Mouse (Mus musculus) lung, embryonic 16.5 days (tissue): ENCODE data around the gene Idh3g. TPM values are rescaled to one million over a fixed set of nuclear protein-coding genes. Genes with fewer than 3 reads are reported as not detected.

Experiments
- ATAC-seq: fragments of 200-750 bp; cut with Nextera tagmentation; 2 replicates; pipeline ENCODE4 v1.8.0; 2017; ENCODE audit warnings: low read depth, mild to moderate bottlenecking, moderate library complexity
- H3K27ac ChIP-seq: fragments of 300-500 bp; sonication (generic); 2 replicates; pipeline ENCODE4 v1.5.1; 2014; ENCODE audit warnings: mild to moderate bottlenecking, control low read depth, low read length
- H3K27me3 ChIP-seq: fragments of 300-500 bp; sonication (generic); 2 replicates; pipeline ENCODE4 v1.6.1; 2014; ENCODE audit warnings: low read depth, low read length, mixed read lengths; ENCODE audit not compliant: control insufficient read depth, insufficient read depth
- H3K36me3 ChIP-seq: fragments of 300-500 bp; sonication (generic); 2 replicates; pipeline ENCODE4 v1.6.1; 2014; ENCODE audit warnings: low read length; ENCODE audit not compliant: control insufficient read depth, insufficient read depth
- H3K4me1 ChIP-seq: fragments of 300-500 bp; sonication (generic); replicated peaks from 2 replicates; pipeline ENCODE4 v1.6.1; 2014; ENCODE audit warnings: low read length, mixed read lengths; ENCODE audit not compliant: control insufficient read depth, insufficient read depth
- H3K4me2 ChIP-seq: fragments of 300-500 bp; sonication (generic); 2 replicates; pipeline ENCODE4 v1.6.1; 2014; ENCODE audit warnings: low read depth, low read length, control low read depth
- H3K4me3 ChIP-seq: fragments of 300-500 bp; sonication (generic); 2 replicates; pipeline ENCODE4 v1.5.1; 2014; ENCODE audit warnings: mild to moderate bottlenecking, low read length, control low read depth
- H3K9ac ChIP-seq: fragments of 300-500 bp; sonication (generic); 2 replicates; pipeline ENCODE4 v1.6.1; 2014; ENCODE audit warnings: low read length, control low read depth
- H3K9me3 ChIP-seq: fragments of 300-500 bp; sonication (generic); 2 replicates; pipeline ENCODE4 v1.6.1; 2016; ENCODE audit warnings: low read length; ENCODE audit not compliant: control insufficient read depth
- WGBS: fragments of 180-500 bp; shearing (Covaris S2); extraction: QIAGEN DNeasy Blood & Tissue Kit; methylation state at CpG from one replicate; pipeline ENCODE4 v1.1.7; 2014; 5-methylcytosine and 5-hydroxymethylcytosine counted together
- polyA plus RNA-seq: library from polyadenylated mRNA; unstranded; fragments of >200 nt; fragmentation: Nextera tagmentation; extraction: Ambion mirVana; gene quantifications from 2 replicates; pipeline ENCODE4 v1.2.1, GENCODE M21; 2015

Gene Idh3g
- polyA plus RNA-seq, 1 experiment from 2014 or later = 219 TPM

DNA sequence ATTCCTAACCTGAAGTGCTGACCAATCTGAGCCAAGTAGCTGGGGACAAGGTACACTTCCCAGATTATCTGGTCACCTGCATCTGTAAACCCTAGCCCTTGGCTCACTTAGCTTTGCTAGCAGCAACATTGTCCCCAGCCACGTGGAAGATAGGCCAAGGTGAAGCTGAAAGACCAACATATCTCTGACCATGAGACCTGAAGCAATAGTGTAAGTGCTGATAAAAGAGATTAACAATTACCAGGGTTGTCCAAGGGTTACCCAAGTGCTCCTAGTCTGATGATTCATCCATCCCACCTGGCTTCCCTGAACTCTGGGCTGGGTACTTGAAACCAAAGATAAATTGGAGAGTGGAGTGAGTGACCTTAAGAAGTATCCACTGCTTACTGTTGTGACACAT is 55.8 kb downstream of the Idh3g start:
- Histone ChIP-seq H3K27ac (no peak overlapping the region), H3K9ac (no peak overlapping the region), H3K36me3 (0 out of 2 replicates have a peak, but pooled peaks cover 2% of the 10 kb centered on the region), H3K4me3 (no peak overlapping the region), H3K9me3 (no peaks in the 10 kb centered on the region), H3K4me1 (no peaks in the 10 kb centered on the region), H3K27me3 (no peaks in the 10 kb centered on the region), H3K4me2 (no peak overlapping the region)
- WGBS = 52% methylated on average over 1 of the region's 1 CpGs
- no peak for ATAC-seq

Other genes starting within 250 kb of the Idh3g start
- gene Dusp9, start 147.5 kb downstream of the Idh3g start, polyA plus RNA-seq = 6.2 and 7.0 TPM in 2 replicates
- 14.7 and 16.3 TPM in 2 replicates for gene Pnck, start 126.8 kb downstream of the Idh3g start, polyA plus RNA-seq
- gene Slc6a8, start 113.7 kb downstream of the Idh3g start, polyA plus RNA-seq = 5.2 and 5.6 TPM in 2 replicates
- 301 and 317 TPM in 2 replicates for gene Bcap31, start 70.7 kb downstream of the Idh3g start, polyA plus RNA-seq
- gene Abcd1, start 70.3 kb downstream of the Idh3g start, polyA plus RNA-seq = 27.9 and 29.5 TPM in 2 replicates
- gene Plxnb3, start 29.8 kb downstream of the Idh3g start, polyA plus RNA-seq = 0.35 and 0.52 TPM in 2 replicates
- gene Srpk3, start 12.5 kb downstream of the Idh3g start, polyA plus RNA-seq = 5.0 and 7.4 TPM in 2 replicates
- gene Ssr4, start 131 bp upstream of the Idh3g start, polyA plus RNA-seq = 186 and 209 TPM in 2 replicates
- gene Pdzd4, start 38.1 kb upstream of the Idh3g start, polyA plus RNA-seq = 0.54 and 0.75 TPM in 2 replicates
- 0.06 TPM in 1 of 2 replicates, not detected in the other for gene Avpr2, start 105.2 kb upstream of the Idh3g start, polyA plus RNA-seq
- 3.2 and 4.3 TPM in 2 replicates for gene L1cam, start 109.2 kb upstream of the Idh3g start, polyA plus RNA-seq
- 3.1 and 3.5 TPM in 2 replicates for gene Arhgap4, start 135.0 kb upstream of the Idh3g start, polyA plus RNA-seq
- 132 and 136 TPM in 2 replicates for gene Naa10, start 135.0 kb upstream of the Idh3g start, polyA plus RNA-seq
- gene Renbp, start 144.0 kb upstream of the Idh3g start, polyA plus RNA-seq = 43.7 and 43.9 TPM in 2 replicates
- 48.4 and 48.7 TPM in 2 replicates for gene Hcfc1, start 179.5 kb upstream of the Idh3g start, polyA plus RNA-seq
- gene Irak1, start 237.0 kb upstream of the Idh3g start, polyA plus RNA-seq = 57.7 and 61.6 TPM in 2 replicates